Mouse (Mus musculus) CH12F3 (cell line): ENCODE results near the gene Mup19.
"Not testable (repeated sequence)": the region's sequence is repeated elsewhere in the genome, so short reads cannot be mapped to it uniquely, and the experiment has no call there.

Experiments used
- in situ Hi-C: fragments of 300-500 bp; cut with MboI; formaldehyde crosslinking; loops from 2 replicates; pipeline ENCODE4 v1.14.3; 2020; ENCODE audit warnings: low sequenced_read_pairs

The Mup19 gene

GRCm38 (mm10) chr4:61782169-61782568 is at the start of gene Mup19:
Mup19 (minus strand) TSS chr4:61782269.
- in situ Hi-C loops: not testable (repeated sequence)

DNA sequence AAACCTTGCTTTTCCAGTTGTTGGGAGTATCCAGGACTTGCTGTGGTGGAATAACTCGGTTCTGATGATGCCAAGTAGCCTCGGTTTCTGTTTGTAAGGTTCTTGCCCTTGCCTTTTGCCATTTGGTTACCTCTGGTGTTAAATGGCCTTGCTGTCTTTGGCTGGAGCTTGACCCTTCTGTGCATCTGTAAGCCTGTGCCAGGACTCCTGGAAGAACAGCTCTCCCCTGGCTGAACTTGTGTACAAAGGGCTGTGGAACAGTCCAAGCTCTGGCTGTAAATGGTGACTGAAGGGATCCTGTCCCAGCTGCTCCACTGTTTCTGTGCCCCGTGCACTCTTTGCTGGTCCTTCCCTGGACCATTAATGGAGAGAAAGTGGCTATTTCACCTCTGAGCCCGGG is 47.1 kb upstream of the Mup19 start:
- in situ Hi-C loops: no loop called here

DNA sequence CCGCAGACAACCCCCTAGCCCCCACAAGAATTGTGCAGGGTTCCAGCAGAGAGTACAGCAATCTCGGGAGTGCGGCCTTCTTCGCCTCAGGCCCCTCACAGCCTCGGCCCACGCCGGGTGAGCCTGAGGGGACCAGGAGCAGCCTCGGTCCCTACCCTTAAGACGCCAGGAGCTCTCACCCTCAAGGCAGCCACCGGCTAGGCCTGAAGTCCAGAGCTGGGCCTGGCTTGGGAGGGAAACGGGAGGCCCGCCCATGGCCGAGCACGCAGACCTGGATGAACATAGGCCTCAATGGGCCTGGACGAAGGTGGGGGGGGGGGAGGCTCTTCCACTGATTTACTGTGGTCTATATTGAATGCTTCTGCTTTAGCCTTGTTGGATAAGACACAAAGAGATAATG is 41.1 kb upstream of the Mup19 start:
- in situ Hi-C loops: no loop called here

DNA sequence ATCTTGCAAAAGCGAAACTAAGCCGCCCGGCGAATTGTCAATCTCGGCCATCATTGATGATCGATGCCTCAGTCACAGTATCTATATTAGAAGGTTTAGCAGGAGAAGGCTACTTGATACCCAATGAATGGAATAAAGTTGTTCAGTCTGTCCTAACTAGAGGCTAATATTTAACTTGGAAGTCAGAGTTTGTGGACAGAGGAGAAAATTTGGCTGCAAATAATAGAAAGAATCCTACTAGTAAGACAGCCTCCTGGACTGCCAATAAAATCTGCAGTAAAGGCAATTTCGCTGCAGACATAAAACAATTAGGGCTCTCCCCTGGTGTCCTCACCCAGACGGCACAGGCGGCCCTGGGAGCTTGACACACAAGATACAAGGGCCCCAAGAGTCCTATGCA is 40.5 kb upstream of the Mup19 start:
- in situ Hi-C loops: not testable (repeated sequence)

DNA sequence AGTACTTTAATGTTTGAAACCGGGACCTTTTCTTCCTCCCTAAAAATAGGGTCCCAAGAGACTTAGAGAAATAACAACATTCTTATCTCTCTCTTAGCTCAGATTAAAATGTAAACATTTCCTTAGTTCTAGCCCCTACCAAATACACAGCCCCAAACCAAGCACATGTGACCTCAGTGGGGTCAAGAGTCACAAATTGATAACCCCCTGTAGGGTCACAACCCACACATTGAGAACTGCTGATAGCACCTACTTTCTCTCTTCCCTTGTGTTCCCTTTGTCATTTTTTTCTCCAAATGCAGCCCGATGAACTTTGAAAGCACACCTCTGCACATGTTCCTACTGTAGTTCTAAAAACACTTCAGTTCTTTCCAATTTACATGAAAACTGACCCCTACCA is 33.5 kb upstream of the Mup19 start:
- in situ Hi-C loops: no loop called here

DNA sequence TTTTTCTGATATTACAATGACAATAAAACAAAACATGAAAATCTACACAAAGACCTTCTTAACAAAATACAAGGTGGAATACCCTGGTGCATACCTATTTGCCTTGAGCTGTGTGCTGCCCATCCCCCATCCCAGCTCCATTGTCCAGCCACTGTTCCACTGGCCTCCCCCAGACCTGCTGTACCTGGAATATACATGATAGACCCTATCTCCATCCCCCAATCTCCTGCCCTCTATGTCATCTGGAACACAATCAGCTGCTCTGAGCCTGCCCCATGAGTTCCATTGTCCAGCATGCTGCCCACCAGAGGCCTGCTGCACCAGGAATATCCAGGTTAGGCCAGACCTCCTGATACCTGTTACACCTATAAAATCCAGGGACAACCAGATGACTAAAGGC is 31.4 kb upstream of the Mup19 start:
- in situ Hi-C loops: no loop called here

- in situ Hi-C loops: not testable (repeated sequence)
Measured at GRCm38 (mm10) chr4:61811193-61811592, 29.1 kb upstream of the Mup19 start.

DNA sequence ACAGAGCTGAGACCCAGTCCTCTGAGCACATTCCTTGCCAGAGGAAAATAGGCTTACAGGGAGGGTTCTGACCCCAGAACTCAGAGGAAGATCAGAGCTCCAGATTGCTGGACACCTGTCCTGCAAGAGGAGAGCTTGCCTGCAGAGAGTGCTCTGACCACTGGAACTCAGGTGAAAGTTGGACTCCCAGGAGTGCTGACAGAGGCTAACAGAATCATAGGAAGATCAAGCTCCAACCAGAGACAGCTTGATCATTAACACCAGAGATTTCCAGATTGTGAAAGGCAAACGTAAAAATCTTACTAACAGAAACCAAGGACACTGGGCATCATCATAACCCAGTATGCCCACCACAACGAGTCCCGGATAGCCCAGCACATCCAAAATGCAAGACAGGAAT is 26.9 kb upstream of the Mup19 start:
- in situ Hi-C loops: not testable (repeated sequence)

DNA sequence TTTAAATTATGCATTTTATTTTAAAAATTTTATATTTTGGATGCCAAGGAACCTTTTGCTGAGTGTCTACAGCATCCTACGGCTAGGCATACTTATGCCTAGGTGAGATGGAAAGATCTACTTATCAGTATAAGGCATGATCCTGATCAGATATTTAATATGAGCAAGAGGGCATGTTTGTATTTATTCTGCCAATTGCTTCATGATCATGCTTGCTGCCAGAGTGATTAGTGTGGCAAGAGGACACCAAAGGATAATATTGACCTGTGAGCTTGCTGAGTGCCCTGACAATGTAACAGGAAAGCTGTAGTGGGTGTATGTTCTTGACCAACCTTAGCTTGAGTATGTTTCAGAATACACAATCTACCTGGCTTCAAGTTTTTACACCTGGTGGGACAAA is 7.6 kb upstream of the Mup19 start:
- in situ Hi-C loops: not testable (repeated sequence)

- in situ Hi-C loops: not testable (repeated sequence)
Measured at GRCm38 (mm10) chr4:61784231-61784630, 2.2 kb upstream of the Mup19 start.
